Mouse (Mus musculus): Measurements from ENCODE around the gene Prrt1.
A peak's percentile ranks its signal among the peaks of the same experiment; 100 is the strongest.

GRCm38 (mm10) chr17:34604511-34605237 lies 24.7 kb upstream of the Prrt1 start:
- TF ChIP-seq POLR2A (IDR thresholded peaks at IDR 0.05; ENCODE audit: low read depth, low read length) (peak; percentile 48; the same call in 1 of the 2 replicates), CTCF (IDR thresholded peaks at IDR 0.05; ENCODE audit: borderline replicate concordance, insufficient read depth, low read length) (no peak)

Measured in embryonic fibroblast, embryonic 13.5 days (primary cell).